Mouse (Mus musculus) lung, embryonic 15.5 days (tissue): ENCODE measurements around the gene Eif2b2. TPM values are rescaled to one million over a fixed set of nuclear protein-coding genes. Genes with fewer than 3 reads are reported as not detected.

Experiments used
- ATAC-seq: fragments of 200-750 bp; cut with Nextera tagmentation; 2 replicates; pipeline ENCODE4 v1.8.0; 2017; ENCODE audit warnings: moderate number of reproducible peaks, borderline replicate concordance; ENCODE audit not compliant: low FRiP score, low TSS enrichment; ENCODE audit errors: extremely low read depth
- H3K27ac ChIP-seq: fragments of 300-500 bp; sonication (generic); 2 replicates; pipeline ENCODE4 v1.5.1; 2015; ENCODE audit warnings: moderate library complexity, mild to moderate bottlenecking, inconsistent platforms
- H3K27me3 ChIP-seq: fragments of 300-500 bp; sonication (generic); 2 replicates; pipeline ENCODE4 v1.6.1; 2015; ENCODE audit warnings: inconsistent platforms
- H3K36me3 ChIP-seq: fragments of 300-500 bp; sonication (generic); 2 replicates; pipeline ENCODE4 v1.6.1; 2015; ENCODE audit warnings: inconsistent platforms
- H3K4me1 ChIP-seq: fragments of 300-500 bp; sonication (generic); 2 replicates; pipeline ENCODE4 v1.6.1; 2015; ENCODE audit warnings: inconsistent platforms
- H3K4me2 ChIP-seq: fragments of 300-500 bp; sonication (generic); 2 replicates; pipeline ENCODE4 v1.6.1; 2015; ENCODE audit warnings: inconsistent platforms, mild to moderate bottlenecking, moderate library complexity
- H3K4me3 ChIP-seq: fragments of 300-500 bp; sonication (generic); 2 replicates; pipeline ENCODE4 v1.5.1; 2015; ENCODE audit warnings: mild to moderate bottlenecking, inconsistent platforms
- H3K9ac ChIP-seq: fragments of 300-500 bp; sonication (generic); 2 replicates; pipeline ENCODE4 v1.6.1; 2015; ENCODE audit warnings: inconsistent platforms
- H3K9me3 ChIP-seq: fragments of 300-500 bp; sonication (generic); 2 replicates; pipeline ENCODE4 v1.6.1; 2016; ENCODE audit warnings: inconsistent platforms
- WGBS: fragments of 180-500 bp; shearing (Covaris S2); methylation state at CpG from one replicate; pipeline ENCODE4 v1.1.7; 2015; 5-methylcytosine and 5-hydroxymethylcytosine counted together
- polyA plus RNA-seq: library from polyadenylated mRNA; unstranded; fragments of >200 nt; fragmentation: Nextera tagmentation; extraction: Ambion mirVana; gene quantifications from 2 replicates; pipeline ENCODE4 v1.2.1, GENCODE M21; 2015

Eif2b2 gene
- polyA plus RNA-seq, 1 experiment from 2014 or later: 88.2 TPM

GRCm38 (mm10) chr12:85215031-85215430 is 4.2 kb upstream of the Eif2b2 start:
- no peak overlapping the region for H3K27ac ChIP-seq
- no peak for ATAC-seq
- H3K36me3 ChIP-seq: no peaks in the 10 kb centered on the region
- WGBS: 68% methylated on average over 5 of the region's 5 CpGs
- no peak overlapping the region for H3K4me3 ChIP-seq
- H3K27me3 ChIP-seq: no peaks in the 10 kb centered on the region
- H3K9ac ChIP-seq: no peak overlapping the region
- no peaks in the 10 kb centered on the region for H3K9me3 ChIP-seq
- H3K4me2 ChIP-seq: no peak overlapping the region
- peaks cover 10% of the 10 kb centered on the region for H3K4me1 ChIP-seq

GRCm38 (mm10) chr12:85217733-85218310 is 1.5 kb upstream of the Eif2b2 start:
- WGBS: 53% methylated on average over 2 of the region's 2 CpGs
- H3K4me2 ChIP-seq: no peak overlapping the region
- H3K9ac ChIP-seq: no peak overlapping the region
- no peak overlapping the region for H3K4me3 ChIP-seq
- H3K4me1 ChIP-seq: peaks cover 21% of the 10 kb centered on the region
- H3K36me3 ChIP-seq: peaks cover 15% of the 10 kb centered on the region
- H3K27ac ChIP-seq: no peak overlapping the region
- no peaks in the 10 kb centered on the region for H3K9me3 ChIP-seq
- ATAC-seq: no peak
- no peaks in the 10 kb centered on the region for H3K27me3 ChIP-seq

- Histone ChIP-seq H3K9me3 (no peaks in the 10 kb centered on the region), H3K4me2 (peak overlapping the region; percentile 93), H3K4me3 (peak overlapping the region; percentile 91), H3K27ac (peak overlapping the region; percentile 46), H3K4me1 (peaks cover 21% of the 10 kb centered on the region), H3K36me3 (peaks cover 35% of the 10 kb centered on the region), H3K9ac (peak overlapping the region; percentile 71), H3K27me3 (no peaks in the 10 kb centered on the region)
- ATAC-seq: no peak
- 2% methylated on average over 12 of the region's 12 CpGs for WGBS
Measured at GRCm38 (mm10) chr12:85219905-85220290, 617 bp downstream of the Eif2b2 start.

GRCm38 (mm10) chr12:85227227-85227626 is 7.9 kb downstream of the Eif2b2 start:
- H3K9ac ChIP-seq: no peak overlapping the region
- ATAC-seq: no peak
- peaks cover 47% of the 10 kb centered on the region for H3K36me3 ChIP-seq
- H3K9me3 ChIP-seq: no peaks in the 10 kb centered on the region
- no peak overlapping the region for H3K4me3 ChIP-seq
- H3K27me3 ChIP-seq: no peaks in the 10 kb centered on the region
- peaks cover 6% of the 10 kb centered on the region; the same call in 1 of the 2 replicates for H3K4me1 ChIP-seq
- H3K27ac ChIP-seq: no peak overlapping the region
- WGBS: 54% methylated on average over 7 of the region's 7 CpGs
- no peak overlapping the region for H3K4me2 ChIP-seq

- no peak overlapping the region for H3K4me3 ChIP-seq
- no peaks in the 10 kb centered on the region for H3K27me3 ChIP-seq
- no peak overlapping the region for H3K9ac ChIP-seq
- ATAC-seq: no peak
- no peak overlapping the region for H3K4me2 ChIP-seq
- no peak overlapping the region; the same call in 1 of the 2 replicates for H3K27ac ChIP-seq
- peaks cover 6% of the 10 kb centered on the region; the same call in 1 of the 2 replicates for H3K4me1 ChIP-seq
- WGBS: 63% methylated on average over 15 of the region's 15 CpGs
- no peaks in the 10 kb centered on the region for H3K9me3 ChIP-seq
- peaks cover 40% of the 10 kb centered on the region for H3K36me3 ChIP-seq
Measured at GRCm38 (mm10) chr12:85227876-85228599, 8.8 kb downstream of the Eif2b2 start.

DNA sequence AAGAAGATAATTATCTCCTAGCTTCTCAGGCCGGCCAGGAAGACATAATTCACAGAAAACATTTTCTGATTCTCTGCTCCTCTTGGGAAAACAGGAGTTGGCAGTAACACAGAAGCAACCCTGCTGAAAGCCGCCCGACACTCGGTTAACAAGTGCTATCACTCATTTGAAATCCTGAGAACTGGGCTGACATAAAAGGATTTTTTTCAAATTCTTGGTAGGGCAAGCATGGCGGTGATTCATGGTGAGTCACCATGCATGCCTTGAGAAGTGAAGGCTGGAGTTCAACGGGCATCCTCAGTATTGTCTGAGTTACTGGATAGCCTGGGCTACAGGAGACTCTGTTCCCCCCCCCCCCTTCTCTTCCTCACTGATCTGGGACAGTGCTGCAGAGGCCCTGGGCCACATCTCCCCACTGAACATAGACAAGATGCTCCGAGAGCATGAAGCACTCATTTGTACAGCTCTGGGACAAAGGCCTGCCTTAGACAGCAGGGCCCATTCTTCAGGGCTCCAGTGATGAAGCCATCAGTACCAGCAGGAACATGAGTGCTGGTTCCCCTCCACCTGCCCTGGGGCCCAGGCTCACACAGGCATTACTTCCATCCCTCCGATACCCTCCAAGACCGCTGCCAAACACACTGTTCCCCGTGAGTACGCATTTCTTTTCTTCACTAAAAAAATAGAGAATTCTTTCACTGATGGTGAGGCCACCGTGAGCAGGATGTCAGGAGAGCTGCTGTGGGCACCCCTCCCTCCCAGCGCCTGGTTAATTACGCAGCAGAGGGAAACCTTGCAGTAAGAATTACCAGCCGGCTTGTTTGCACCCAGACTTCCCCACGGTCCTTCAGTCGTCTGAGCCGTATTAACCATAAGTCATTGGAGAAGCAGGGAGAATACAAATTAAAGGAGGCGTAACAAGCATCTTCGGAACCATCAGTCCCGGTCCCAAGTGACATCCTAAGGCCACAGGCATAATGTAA is 14.4 kb downstream of the Eif2b2 start:
- Histone ChIP-seq H3K36me3 (peaks cover 4% of the 10 kb centered on the region; the same call in 1 of the 2 replicates), H3K4me3 (no peak overlapping the region), H3K9ac (no peak overlapping the region), H3K4me1 (no peaks in the 10 kb centered on the region), H3K4me2 (no peak overlapping the region), H3K9me3 (no peaks in the 10 kb centered on the region), H3K27me3 (no peaks in the 10 kb centered on the region), H3K27ac (no peak overlapping the region)
- ATAC-seq: no peak
- 75% methylated on average over 21 of the region's 21 CpGs for WGBS

DNA sequence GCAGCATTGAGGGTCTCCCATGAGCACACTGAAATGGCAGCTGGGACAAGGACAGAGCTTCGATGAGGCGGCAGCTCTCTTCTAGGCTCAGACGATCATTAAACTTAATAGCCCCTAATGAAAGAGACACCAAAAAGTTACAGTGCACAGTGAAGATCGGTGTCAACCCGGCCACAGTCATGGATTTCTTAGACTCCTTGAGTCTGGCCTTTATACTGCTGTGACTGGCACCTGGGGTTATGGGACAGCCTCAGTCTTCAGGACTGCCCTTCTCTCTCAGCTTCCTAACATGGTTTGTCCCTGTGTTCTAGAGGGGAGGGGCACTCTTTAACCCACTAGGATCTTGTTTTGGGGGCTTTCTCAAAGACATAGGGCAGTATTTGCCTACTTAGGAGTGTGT is 18.3 kb downstream of the Eif2b2 start:
- peaks cover 4% of the 10 kb centered on the region; the same call in 1 of the 2 replicates for H3K36me3 ChIP-seq
- no peak for ATAC-seq
- H3K9me3 ChIP-seq: no peaks in the 10 kb centered on the region
- no peaks in the 10 kb centered on the region for H3K4me1 ChIP-seq
- no peak overlapping the region for H3K9ac ChIP-seq
- WGBS: 84% methylated on average over 5 of the region's 5 CpGs
- H3K27ac ChIP-seq: no peak overlapping the region
- H3K4me3 ChIP-seq: no peak overlapping the region
- H3K4me2 ChIP-seq: no peak overlapping the region
- no peaks in the 10 kb centered on the region for H3K27me3 ChIP-seq

DNA sequence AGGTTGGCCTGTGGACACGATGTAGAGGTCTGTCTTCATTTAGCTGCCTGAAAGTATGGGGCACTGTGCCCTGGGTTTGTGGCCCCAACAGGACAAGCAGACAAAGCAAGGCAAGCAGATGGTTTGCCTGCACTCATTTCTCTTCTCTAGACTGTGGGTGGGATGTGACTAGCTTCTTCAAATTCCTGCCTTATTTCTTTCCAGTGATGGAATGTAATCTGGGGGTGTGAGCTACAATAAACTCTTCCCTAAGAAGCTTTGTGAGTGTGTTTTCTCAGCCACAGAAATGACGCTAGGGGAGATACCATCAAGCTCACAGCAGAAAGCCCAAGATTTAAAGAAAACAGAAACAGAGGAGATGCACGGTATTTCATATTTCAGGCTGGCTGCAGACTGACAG is 32.8 kb downstream of the Eif2b2 start:
- Histone ChIP-seq H3K27me3 (no peaks in the 10 kb centered on the region), H3K4me1 (peaks cover 3% of the 10 kb centered on the region; the same call in 1 of the 2 replicates), H3K4me3 (no peak overlapping the region), H3K36me3 (0 out of 2 replicates have a peak, but pooled peaks cover 5% of the 10 kb centered on the region), H3K9ac (no peak overlapping the region), H3K27ac (no peak overlapping the region), H3K9me3 (no peaks in the 10 kb centered on the region), H3K4me2 (no peak overlapping the region)
- WGBS: 76% methylated on average over 3 of the region's 3 CpGs
- ATAC-seq: no peak

DNA sequence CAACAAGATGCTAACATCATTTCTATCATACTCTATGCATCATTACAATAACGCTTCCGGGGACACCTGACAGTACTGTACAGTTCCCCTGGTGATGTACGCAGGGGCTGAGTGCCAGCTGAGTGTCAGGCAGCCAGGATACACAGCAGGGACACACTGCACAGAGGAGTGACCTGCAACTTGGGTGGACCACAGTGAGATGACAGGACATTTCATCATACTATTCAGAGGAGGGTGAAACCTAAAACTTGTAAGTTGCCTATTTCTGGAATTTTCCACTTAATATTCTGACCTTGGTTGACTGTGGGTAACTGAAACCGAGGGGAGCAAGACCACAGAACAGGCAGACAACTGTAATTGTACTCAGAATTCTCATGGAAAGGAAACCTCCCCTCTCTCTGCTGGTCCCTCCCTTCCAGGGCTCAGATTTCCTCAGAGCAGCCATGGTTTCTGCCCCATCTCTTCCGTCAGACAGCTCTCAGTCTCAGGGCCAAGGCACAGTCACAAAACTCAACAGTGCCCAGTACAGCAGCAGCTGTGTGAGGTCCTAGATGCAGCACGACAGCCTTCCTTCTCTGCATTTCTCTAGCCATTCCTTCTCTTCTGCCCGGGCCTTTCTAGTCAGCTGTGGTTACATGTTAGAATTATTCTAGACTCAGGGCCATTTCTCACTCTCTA is 36.9 kb downstream of the Eif2b2 start:
- no peaks in the 10 kb centered on the region for H3K27me3 ChIP-seq
- H3K27ac ChIP-seq: peak overlapping the region; percentile 56; the same call in 1 of the 2 replicates
- H3K4me3 ChIP-seq: no peak overlapping the region
- H3K4me2 ChIP-seq: no peak overlapping the region
- H3K36me3 ChIP-seq: no peaks in the 10 kb centered on the region
- H3K9me3 ChIP-seq: no peaks in the 10 kb centered on the region
- ATAC-seq: no peak; the same call in 1 of the 2 replicates
- no peak overlapping the region for H3K9ac ChIP-seq
- H3K4me1 ChIP-seq: peaks cover 7% of the 10 kb centered on the region; the same call in 1 of the 2 replicates
- WGBS: 59% methylated on average over 7 of the region's 7 CpGs

DNA sequence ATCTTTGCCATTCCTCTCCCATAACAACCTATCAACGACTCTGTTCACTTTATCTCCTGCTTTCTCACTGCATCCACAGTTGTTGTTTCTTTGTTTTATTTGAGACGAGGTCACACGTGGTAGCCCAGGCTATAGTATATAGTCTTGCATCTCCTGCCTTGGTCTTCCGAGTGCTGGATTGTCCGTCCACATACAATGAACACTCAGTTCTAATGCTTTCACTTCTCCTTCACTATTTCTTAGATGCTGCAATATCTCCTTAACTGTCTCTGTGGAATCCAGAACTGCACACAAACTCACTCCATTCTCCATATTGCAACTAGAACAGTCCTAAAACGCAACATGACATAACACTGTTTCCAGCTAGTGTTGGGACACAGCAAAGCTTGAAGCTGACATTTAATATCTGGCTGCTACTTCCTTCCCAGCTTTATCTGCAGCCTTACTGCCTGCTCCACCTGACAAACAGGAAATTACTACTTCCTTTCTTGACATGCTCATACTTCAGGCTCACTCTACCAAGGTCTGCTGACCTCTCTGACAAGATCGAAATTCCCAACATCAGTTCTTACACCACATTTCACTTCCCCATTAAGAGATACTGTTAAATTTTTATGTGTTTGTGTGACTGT is 37.8 kb downstream of the Eif2b2 start:
- Histone ChIP-seq H3K4me1 (peaks cover 7% of the 10 kb centered on the region; the same call in 1 of the 2 replicates), H3K9ac (no peak overlapping the region), H3K4me2 (no peak overlapping the region), H3K27me3 (no peaks in the 10 kb centered on the region), H3K4me3 (no peak overlapping the region), H3K36me3 (no peaks in the 10 kb centered on the region), H3K9me3 (no peaks in the 10 kb centered on the region), H3K27ac (0 out of 2 replicates have a peak overlapping the region, but pooled peaks have one; percentile 9)
- WGBS: 60% methylated on average over 7 of the region's 7 CpGs
- ATAC-seq: no peak

GRCm38 (mm10) chr12:85262489-85262888 is 43.2 kb downstream of the Eif2b2 start:
- Histone ChIP-seq H3K4me3 (no peak overlapping the region), H3K36me3 (no peaks in the 10 kb centered on the region), H3K9me3 (no peaks in the 10 kb centered on the region), H3K27me3 (no peaks in the 10 kb centered on the region), H3K9ac (no peak overlapping the region), H3K27ac (peak overlapping the region; percentile 52; the same call in 1 of the 2 replicates), H3K4me1 (peaks cover 29% of the 10 kb centered on the region; the same call in 1 of the 2 replicates), H3K4me2 (no peak overlapping the region)
- ATAC-seq: peak; percentile 85
- 44% methylated on average over 10 of the region's 10 CpGs for WGBS
